Mouse (Mus musculus) heart, postnatal 36 days (tissue): ENCODE results near the gene Fut9. TPM values are rescaled to one million over a fixed set of nuclear protein-coding genes. Genes with fewer than 3 reads are reported as not detected.

Experiments used
- DNase-seq, 2 experiments: peaks; one replicate each; pipeline ENCODE4 v3.0.0; 2021 to 2022
- intact Hi-C: fragments of 180-260 bp; cut with DNase I; formaldehyde crosslinking; loops from one replicate; pipeline ENCODE4 v1.15.1; 2025
- total RNA-seq, 2 experiments: library from RNA; stranded (reverse); gene quantifications; 2 replicates each; pipeline ENCODE4 v1.2.3; 2021

Fut9 gene
- total RNA-seq: not detected

- intact Hi-C loops: no loop called here
- DNase-seq: no peak
Measured at GRCm38 (mm10) chr4:25799476-25800283, at the start of gene Fut9. Gene Fut9 (minus strand): TSS chr4:25800244.

GRCm38 (mm10) chr4:25815783-25816182, 15.7 kb upstream of the Fut9 start:
- DNase-seq: no peak
- intact Hi-C loops: no loop called here

GRCm38 (mm10) chr4:25813340-25813739, 13.3 kb upstream of the Fut9 start:
- no peak for DNase-seq
- intact Hi-C loops: no loop called here

- intact Hi-C loops: no loop called here
- DNase-seq: no peak
Measured at GRCm38 (mm10) chr4:25810058-25810457, 10.0 kb upstream of the Fut9 start.

- no peak for DNase-seq
- intact Hi-C loops: no loop called here
Measured at GRCm38 (mm10) chr4:25801751-25802150, 1.7 kb upstream of the Fut9 start.

- intact Hi-C loops: no loop called here
- no peak for DNase-seq
Measured at GRCm38 (mm10) chr4:25800284-25800616, 206 bp upstream of the Fut9 start.

- no peak for DNase-seq
- intact Hi-C loops: no loop called here
Measured at GRCm38 (mm10) chr4:25799051-25799475, 981 bp downstream of the Fut9 start.

- intact Hi-C loops: no loop called here
- no peak for DNase-seq
Measured at GRCm38 (mm10) chr4:25798412-25798811, 1.6 kb downstream of the Fut9 start.

GRCm38 (mm10) chr4:25796149-25796548, 3.9 kb downstream of the Fut9 start:
- DNase-seq: no peak
- intact Hi-C loops: no loop called here

GRCm38 (mm10) chr4:25785276-25785675, 14.8 kb downstream of the Fut9 start:
- intact Hi-C loops: no loop called here
- DNase-seq: no peak

- intact Hi-C loops: no loop called here
- no peak for DNase-seq
Measured at GRCm38 (mm10) chr4:25768657-25769056, 31.4 kb downstream of the Fut9 start.

- intact Hi-C loops: no loop called here
Measured at GRCm38 (mm10) chr4:25763091-25763490, 37.0 kb downstream of the Fut9 start.

GRCm38 (mm10) chr4:25757909-25758548, 42.0 kb downstream of the Fut9 start:
- intact Hi-C loops: no loop called here
- no peak for DNase-seq

More at GRCm38 (mm10) chr4:25763091-25763490, 37.0 kb downstream of the Fut9 start:
- DNase-seq: no peak

GRCm38 (mm10) chr4:25741553-25741952, 58.5 kb downstream of the Fut9 start:
- intact Hi-C loops: no loop called here
- DNase-seq: no peak

GRCm38 (mm10) chr4:25738782-25739181, 61.3 kb downstream of the Fut9 start:
- intact Hi-C loops: no loop called here

GRCm38 (mm10) chr4:25721576-25721975, 78.5 kb downstream of the Fut9 start:
- intact Hi-C loops: no loop called here
- no peak for DNase-seq

More at GRCm38 (mm10) chr4:25738782-25739181, 61.3 kb downstream of the Fut9 start:
- no peak for DNase-seq

GRCm38 (mm10) chr4:25713907-25714306, 86.1 kb downstream of the Fut9 start:
- DNase-seq: no peak
- intact Hi-C loops: no loop called here

- no peak for DNase-seq
- intact Hi-C loops: no loop called here
Measured at GRCm38 (mm10) chr4:25684976-25685375, 115.1 kb downstream of the Fut9 start.

- intact Hi-C loops: no loop called here
Measured at GRCm38 (mm10) chr4:25664196-25664595, 135.8 kb downstream of the Fut9 start.

GRCm38 (mm10) chr4:25661204-25661727, 138.8 kb downstream of the Fut9 start:
- intact Hi-C loops: no loop called here
- no peak for DNase-seq

More at GRCm38 (mm10) chr4:25664196-25664595, 135.8 kb downstream of the Fut9 start:
- DNase-seq: no peak

GRCm38 (mm10) chr4:25658792-25659191, 141.3 kb downstream of the Fut9 start:
- DNase-seq: no peak
- intact Hi-C loops: no loop called here

GRCm38 (mm10) chr4:25651902-25652301, 148.1 kb downstream of the Fut9 start:
- intact Hi-C loops: no loop called here
- DNase-seq: no peak
